Mouse (Mus musculus) myocyte (in vitro differentiated cells): ENCODE measurements around the gene Abca7. TPM values are rescaled to one million over a fixed set of nuclear protein-coding genes. Genes with fewer than 3 reads are reported as not detected.

Experiments
- H3K27me3 ChIP-seq: one replicate; pipeline ENCODE4 v1.6.1; 2011; ENCODE audit not compliant: control insufficient read depth, insufficient read depth, insufficient read length
- H3K36me3 ChIP-seq: one replicate; pipeline ENCODE4 v1.6.1; 2011; ENCODE audit not compliant: control insufficient read depth, insufficient read depth
- H3K4me2 ChIP-seq: one replicate; pipeline ENCODE4 v1.6.1; 2011; ENCODE audit warnings: low read depth, control low read depth
- H3K4me3 ChIP-seq: one replicate; pipeline ENCODE4 v1.5.1; 2011; ENCODE audit warnings: mild to moderate bottlenecking, control low read depth, moderate library complexity
- H3K79me2 ChIP-seq: one replicate; pipeline ENCODE4 v1.6.1; 2011; ENCODE audit not compliant: control insufficient read depth, insufficient read depth
- H3ac ChIP-seq: one replicate; pipeline ENCODE4 v1.6.1; 2011; ENCODE audit not compliant: control insufficient read depth, insufficient read length
- CEBPB ChIP-seq: IDR thresholded peaks from 2 replicates; pipeline ENCODE4 v1.6.1; 2011; ENCODE audit warnings: mild to moderate bottlenecking, moderate library complexity; ENCODE audit not compliant: poor library complexity, insufficient read depth, severe bottlenecking
- E2F4 ChIP-seq: IDR thresholded peaks from one replicate; pipeline ENCODE4 v1.6.1; 2011; ENCODE audit warnings: mild to moderate bottlenecking, control low read depth, moderate library complexity; ENCODE audit not compliant: insufficient read depth
- MAX ChIP-seq: IDR thresholded peaks from one replicate; pipeline ENCODE4 v1.6.1; 2011; ENCODE audit warnings: low read depth, mild to moderate bottlenecking, control low read depth
- MYOD1 ChIP-seq, 3 experiments: IDR thresholded peaks; one replicate each; pipeline ENCODE4 v1.6.1; 2011; ENCODE audit warnings: control low read depth in 2 of 3, low read depth in 2 of 3, mild to moderate bottlenecking in 2 of 3, moderate library complexity in 1 of 3; ENCODE audit not compliant: insufficient read length in 2 of 3, control insufficient read depth in 1 of 3
- MYOG ChIP-seq, 3 experiments: IDR thresholded peaks; one replicate each; pipeline ENCODE4 v1.6.1; 2011; ENCODE audit warnings: control low read depth in 2 of 3, low read depth in 2 of 3, mild to moderate bottlenecking in 2 of 3; ENCODE audit not compliant: insufficient read length in 2 of 3, control insufficient read depth in 1 of 3, insufficient read depth in 1 of 3
- POLR2A ChIP-seq: IDR thresholded peaks from one replicate; pipeline ENCODE4 v1.6.1; 2011; ENCODE audit warnings: low read depth, mild to moderate bottlenecking, control low read depth, moderate library complexity; ENCODE audit not compliant: insufficient read length
- POLR2AphosphoS2 ChIP-seq: IDR thresholded peaks from one replicate; pipeline ENCODE4 v1.6.1; 2011; ENCODE audit warnings: low read depth, control low read depth; ENCODE audit not compliant: insufficient read length
- REST ChIP-seq: IDR thresholded peaks from one replicate; pipeline ENCODE4 v1.6.1; 2011; ENCODE audit warnings: mild to moderate bottlenecking, control low read depth, moderate library complexity; ENCODE audit not compliant: insufficient read depth, insufficient read length
- SRF ChIP-seq: IDR thresholded peaks from one replicate; pipeline ENCODE4 v1.6.1; 2011; ENCODE audit warnings: low read depth; ENCODE audit not compliant: control insufficient read depth, insufficient read length
- TCF12 ChIP-seq: IDR thresholded peaks from one replicate; pipeline ENCODE4 v1.6.1; 2011; ENCODE audit warnings: mild to moderate bottlenecking, control low read depth; ENCODE audit not compliant: poor library complexity, insufficient read depth, severe bottlenecking
- TCF3 ChIP-seq: IDR thresholded peaks from one replicate; pipeline ENCODE4 v1.6.1; 2011; ENCODE audit warnings: low read depth, control low read depth; ENCODE audit not compliant: insufficient read length
- USF1 ChIP-seq: IDR thresholded peaks from one replicate; pipeline ENCODE4 v1.6.1; 2011; ENCODE audit warnings: low read depth, mild to moderate bottlenecking, control low read depth, moderate library complexity
- polyA plus RNA-seq: library from polyadenylated mRNA; unstranded; fragments of >200 nt; fragmentation: generic; extraction: Trizol; gene quantifications from one replicate; pipeline ENCODE4 v1.2.1, GENCODE M21; 2012; ENCODE audit warnings: missing spikeins

Abca7 gene
- polyA plus RNA-seq, 1 experiment = 15.6 TPM

DNA sequence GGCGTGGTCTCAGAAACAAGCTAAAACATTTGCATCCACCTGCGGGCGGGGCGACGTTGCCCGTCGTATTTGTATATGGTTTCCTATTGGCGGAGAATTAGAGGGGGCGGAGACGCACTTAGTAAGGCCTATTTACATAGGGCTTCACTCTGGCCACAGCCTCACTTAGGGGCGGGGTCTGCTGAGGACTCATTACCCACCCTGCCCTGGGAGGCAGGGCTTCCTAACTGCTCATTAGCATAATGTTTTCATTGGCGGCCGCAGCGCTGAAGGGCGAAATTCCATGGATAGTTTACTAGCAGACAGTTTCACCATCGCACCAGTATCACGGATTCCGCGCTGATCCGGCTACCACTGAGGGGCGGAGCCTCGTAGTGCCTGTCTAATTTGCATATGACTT lies 11.4 kb upstream of the Abca7 start:
- Histone ChIP-seq H3K36me3 (no peaks in the 10 kb centered on the region), H3K4me2 (peak overlapping the region; percentile 86)
- TF ChIP-seq POLR2A = peak; percentile 23
- no peak for TF ChIP-seq CEBPB

DNA sequence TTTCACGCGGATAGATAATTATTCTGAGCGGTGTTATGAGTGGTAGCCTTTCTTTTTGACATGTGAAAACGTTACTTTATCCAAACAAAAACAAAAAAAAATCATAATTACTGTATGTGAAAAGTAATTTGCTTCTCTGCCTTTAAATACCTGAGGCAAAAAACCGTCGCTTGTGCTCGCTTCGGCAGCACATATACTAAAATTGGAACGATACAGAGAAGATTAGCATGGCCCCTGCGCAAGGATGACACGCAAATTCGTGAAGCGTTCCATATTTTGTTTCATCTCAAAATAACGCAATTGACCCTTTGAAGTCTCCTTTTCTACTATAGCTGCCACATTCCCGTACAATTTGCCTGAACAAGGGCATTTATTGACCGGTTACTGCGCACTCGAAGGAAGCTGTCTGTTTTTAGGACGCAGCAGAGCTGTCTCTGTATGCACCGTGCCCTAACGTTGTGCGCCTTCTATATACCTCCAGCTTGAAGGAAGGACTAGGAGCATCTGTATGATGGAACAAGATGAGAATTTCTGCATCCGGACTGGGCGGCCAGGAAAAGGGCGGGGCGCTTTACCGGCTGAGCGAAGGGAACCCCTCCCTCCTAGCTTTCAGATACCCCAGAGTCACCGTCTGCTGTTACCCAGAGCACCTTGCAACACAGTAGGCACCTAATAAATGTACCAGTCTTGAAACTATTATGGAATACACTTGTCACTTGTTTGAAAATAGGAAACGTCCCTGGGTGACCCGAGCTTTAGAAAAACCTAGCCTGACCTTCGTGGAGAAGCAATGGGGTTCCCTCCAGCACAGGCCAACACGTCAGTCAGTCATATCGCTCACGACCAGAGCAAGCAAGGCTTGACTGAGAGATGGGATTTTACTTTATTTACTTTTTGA lies 10.7 kb upstream of the Abca7 start:
- H3K4me2 ChIP-seq = peak overlapping the region; percentile 86
- peaks cover 46% of the 10 kb centered on the region for H3K79me2 ChIP-seq
- H3ac ChIP-seq = no peak overlapping the region
- H3K27me3 ChIP-seq = no peaks in the 10 kb centered on the region
- TF ChIP-seq TCF12 = no peak
- TF ChIP-seq POLR2AphosphoS2 = no peak
- no peak for TF ChIP-seq MAX
- no peak for TF ChIP-seq POLR2A
- no peak for TF ChIP-seq CEBPB
- TF ChIP-seq MYOG (IDR thresholded peaks at IDR 0.05; ENCODE audit: control insufficient read depth in 1 of 3, insufficient read depth in 1 of 3, insufficient read length in 2 of 3, low read depth in 2 of 3) = no peak
- no peak for TF ChIP-seq USF1
- no peak for TF ChIP-seq TCF3
- TF ChIP-seq E2F4 = no peak
- TF ChIP-seq MYOD1 (IDR thresholded peaks at IDR 0.05; ENCODE audit: control insufficient read depth in 1 of 3, insufficient read length in 2 of 3, low read depth in 2 of 3) = no peak
- TF ChIP-seq SRF = no peak
- no peak for TF ChIP-seq REST
- H3K36me3 ChIP-seq = no peaks in the 10 kb centered on the region
- peak overlapping the region; percentile 74 for H3K4me3 ChIP-seq

More for the DNA sequence above, 11.4 kb upstream of the Abca7 start:
- peak overlapping the region; percentile 74 for H3K4me3 ChIP-seq
- no peaks in the 10 kb centered on the region for H3K27me3 ChIP-seq
- peaks cover 53% of the 10 kb centered on the region for H3K79me2 ChIP-seq
- H3ac ChIP-seq = peak overlapping the region; percentile 51

DNA sequence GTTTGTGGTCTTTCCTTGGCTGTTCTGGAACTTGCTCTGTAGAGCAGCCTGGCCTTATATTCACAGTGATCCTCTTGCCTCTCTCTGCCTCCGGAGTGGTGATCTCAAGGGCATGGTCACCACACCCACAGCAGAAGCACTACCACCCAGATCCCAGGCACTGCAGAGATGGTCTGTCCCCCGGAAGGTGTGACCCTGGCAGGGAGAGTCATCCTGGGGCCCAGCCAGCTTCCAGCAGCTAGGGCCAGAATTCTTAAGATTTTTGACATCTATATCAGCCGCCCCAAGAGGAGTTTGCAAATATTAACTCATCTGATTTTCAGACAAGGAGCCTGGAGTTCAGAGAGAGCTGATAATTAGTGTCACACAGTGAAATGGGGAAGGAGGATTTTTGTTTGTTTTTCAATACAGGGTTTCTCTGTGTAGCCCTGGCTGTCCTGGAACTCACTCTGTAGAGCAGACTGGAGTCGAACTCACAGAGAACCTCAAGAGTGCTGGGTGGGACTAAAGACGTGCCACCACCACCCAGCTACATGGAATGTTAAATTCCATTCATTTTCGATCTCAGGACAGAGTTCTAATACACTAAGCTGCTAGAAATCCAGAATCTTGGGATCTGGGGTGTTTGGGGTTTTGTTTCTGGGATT lies 9.9 kb upstream of the Abca7 start:
- H3ac ChIP-seq = no peak overlapping the region
- peak overlapping the region; percentile 86 for H3K4me2 ChIP-seq
- no peaks in the 10 kb centered on the region for H3K36me3 ChIP-seq
- H3K4me3 ChIP-seq = peak overlapping the region; percentile 74
- no peaks in the 10 kb centered on the region for H3K27me3 ChIP-seq
- peaks cover 39% of the 10 kb centered on the region for H3K79me2 ChIP-seq
- TF ChIP-seq SRF (no peak), MYOG (IDR thresholded peaks at IDR 0.05; ENCODE audit: control insufficient read depth in 1 of 3, insufficient read depth in 1 of 3, insufficient read length in 2 of 3, low read depth in 2 of 3) (no peak), POLR2A (peak; percentile 34)

DNA sequence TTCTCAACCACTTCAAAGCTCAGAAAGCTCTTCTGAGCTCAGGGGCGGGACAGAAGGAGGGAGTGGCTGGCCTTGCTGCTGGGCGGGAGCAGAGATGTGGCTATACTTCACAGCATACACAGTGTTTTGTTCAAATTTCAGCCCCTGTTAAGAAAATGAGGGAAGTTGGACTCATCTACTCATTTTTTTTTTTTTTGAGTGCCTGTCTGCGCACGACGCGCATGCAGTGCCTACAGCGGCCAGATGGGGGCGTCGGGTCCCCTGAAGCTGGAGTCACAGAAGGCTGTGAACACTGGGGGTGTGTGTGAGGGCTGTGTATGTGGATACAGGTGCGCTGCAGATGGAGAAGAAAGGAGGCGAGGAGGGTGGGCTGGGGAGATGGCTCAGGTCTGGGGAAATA lies 9.3 kb upstream of the Abca7 start:
- Histone ChIP-seq H3K4me3 (peak overlapping the region; percentile 74), H3K36me3 (peaks cover under 1% of the 10 kb centered on the region)

DNA sequence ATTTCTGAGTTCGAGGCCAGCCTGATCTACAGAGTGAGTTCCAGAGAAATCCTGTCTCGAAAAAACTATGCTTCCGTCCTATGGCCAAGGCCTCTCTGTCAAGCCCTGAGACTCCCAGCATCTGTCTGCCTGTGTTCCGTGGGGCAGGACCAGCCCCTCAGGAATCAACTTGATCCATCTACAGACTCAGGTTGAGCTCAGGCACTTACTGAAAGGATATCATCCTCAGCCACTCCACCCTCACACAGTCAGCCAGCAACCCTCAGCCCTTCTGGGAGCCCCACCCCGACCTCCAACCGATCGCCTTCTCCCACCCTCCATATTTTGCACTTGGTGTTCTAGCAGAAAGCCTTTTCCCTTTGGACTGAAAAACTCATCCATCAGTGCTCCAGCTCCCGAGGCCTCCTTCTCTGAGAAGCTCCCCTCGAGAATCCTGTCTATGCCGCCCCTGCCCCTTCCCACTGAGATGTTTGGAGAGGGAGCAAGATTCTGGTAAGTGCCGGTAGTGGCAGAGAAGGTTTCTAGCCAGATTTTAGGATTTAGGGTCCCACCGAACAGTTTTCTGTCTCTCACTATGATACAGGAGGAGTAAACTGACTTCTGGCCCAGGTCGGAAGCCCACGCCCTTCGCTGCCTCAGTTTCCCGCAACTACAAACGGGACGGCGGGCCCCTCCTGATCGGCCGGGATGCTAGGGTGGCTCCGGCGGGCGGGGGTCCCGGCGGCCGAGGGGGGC lies 8.4 kb upstream of the Abca7 start:
- Histone ChIP-seq H3K4me3 (peak overlapping the region; percentile 74), H3ac (peak overlapping the region; percentile 53), H3K27me3 (no peaks in the 10 kb centered on the region), H3K4me2 (peak overlapping the region; percentile 86), H3K36me3 (peaks cover 3% of the 10 kb centered on the region), H3K79me2 (peaks cover 28% of the 10 kb centered on the region)
- TF ChIP-seq POLR2AphosphoS2 (no peak), POLR2A (no peak), REST (no peak), MAX (no peak), E2F4 (no peak), USF1 (no peak)

More for the DNA sequence above, 9.3 kb upstream of the Abca7 start:
- peak overlapping the region; percentile 86 for H3K4me2 ChIP-seq
- no peaks in the 10 kb centered on the region for H3K27me3 ChIP-seq
- no peak for TF ChIP-seq CEBPB
- no peak for TF ChIP-seq E2F4
- TF ChIP-seq SRF = peak; percentile 29
- TF ChIP-seq REST = no peak
- no peak for TF ChIP-seq POLR2A
- H3K79me2 ChIP-seq = peaks cover 33% of the 10 kb centered on the region
- no peak overlapping the region for H3ac ChIP-seq
